Mouse (Mus musculus): ENCODE measurements around the gene Egfl8. TPM values are rescaled to one million over a fixed set of nuclear protein-coding genes. Genes with fewer than 3 reads are reported as not detected.

The Egfl8 gene
- total RNA-seq, 2 experiments from 2014 or later: 4.3 to 8.7 TPM

- peak in 1 of 2 experiments; percentile 76 for DNase-seq (ENCODE audit: low spot score in 2 of 2)
Measured at GRCm38 (mm10) chr17:34629221-34629751, 13.5 kb upstream of the Egfl8 start, which contains the start of gene Prrt1. Gene Prrt1 (plus strand): TSS chr17:34629533.

DNA sequence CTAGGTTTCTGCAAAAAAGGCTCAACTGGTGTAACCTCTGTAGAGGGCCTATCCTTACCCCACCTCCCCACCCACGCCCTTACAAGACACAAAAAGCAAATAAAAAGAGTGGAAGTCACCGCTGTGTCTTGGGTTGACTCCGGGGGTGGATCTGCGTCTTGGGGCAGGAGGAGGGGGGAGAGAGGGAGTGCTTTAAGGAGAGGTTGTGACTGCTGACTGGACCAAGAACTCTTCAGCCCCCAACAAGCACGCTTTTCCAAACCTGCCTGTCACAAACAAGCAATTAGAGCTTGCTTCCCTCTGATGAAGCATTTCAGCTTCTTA is 12.8 kb upstream of the Egfl8 start:
- DNase-seq (ENCODE audit: low spot score in 2 of 2): no peak

DNA sequence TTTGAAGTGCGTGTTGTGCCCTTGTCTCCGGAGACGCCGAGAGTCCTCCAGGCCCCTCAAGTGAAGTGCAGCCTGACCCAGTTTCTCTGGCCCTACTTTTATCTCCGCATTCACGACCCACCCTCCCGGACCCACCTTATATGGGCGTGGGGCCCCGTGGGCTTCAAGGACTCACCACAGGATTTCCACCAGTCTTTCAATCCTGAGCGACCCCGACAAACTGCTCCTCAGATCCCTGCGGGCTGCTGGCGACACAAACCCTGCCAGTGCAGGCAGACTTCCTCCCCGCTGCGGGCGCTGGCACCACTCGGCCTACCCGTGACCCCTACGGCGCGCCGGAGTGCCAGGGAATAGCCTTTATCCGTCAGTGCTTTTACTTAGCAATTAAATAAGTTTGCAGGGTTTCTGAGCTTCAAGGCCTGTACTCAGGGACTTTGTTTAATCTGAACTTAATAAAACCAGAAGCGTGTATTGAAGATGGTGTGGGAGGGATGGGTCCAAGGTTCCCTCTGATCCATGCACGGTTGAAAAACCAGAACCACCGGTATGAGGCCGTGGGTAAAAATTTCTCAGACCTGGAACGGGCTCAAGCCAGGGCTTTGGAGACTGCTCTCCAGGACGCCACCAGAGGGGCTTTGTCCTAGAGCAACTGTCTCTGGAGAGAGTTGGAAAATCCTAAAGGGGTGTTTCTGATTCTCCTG is 12.3 kb upstream of the Egfl8 start, which contains the start of gene Ppt2:
Gene Ppt2, minus strand, starts transcription at position 568 of the 701 bp plus-strand sequence.
- DNase-seq (ENCODE audit: low spot score in 2 of 2): no peak

- DNase-seq (ENCODE audit: low spot score in 2 of 2): peak; percentile 85 to 91
Measured at GRCm38 (mm10) chr17:34627093-34627942, 11.5 kb upstream of the Egfl8 start.

DNA sequence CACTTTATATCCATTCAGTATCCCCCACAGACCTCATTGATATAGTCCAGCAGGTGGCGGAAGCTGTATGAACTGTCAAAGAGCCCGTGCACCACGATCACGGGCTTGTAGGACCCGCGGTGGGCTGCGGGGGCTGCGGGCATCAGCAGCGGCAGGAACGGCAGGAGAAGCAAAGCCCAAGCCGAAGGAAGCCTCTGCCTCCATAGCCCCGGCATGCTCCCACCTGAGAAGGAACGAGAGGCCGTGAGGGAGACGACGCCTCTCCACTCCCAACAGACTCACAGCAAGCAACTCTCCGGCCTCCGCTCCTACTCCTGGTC is 11.0 kb upstream of the Egfl8 start:
- no peak for DNase-seq (ENCODE audit: low spot score in 2 of 2)

DNA sequence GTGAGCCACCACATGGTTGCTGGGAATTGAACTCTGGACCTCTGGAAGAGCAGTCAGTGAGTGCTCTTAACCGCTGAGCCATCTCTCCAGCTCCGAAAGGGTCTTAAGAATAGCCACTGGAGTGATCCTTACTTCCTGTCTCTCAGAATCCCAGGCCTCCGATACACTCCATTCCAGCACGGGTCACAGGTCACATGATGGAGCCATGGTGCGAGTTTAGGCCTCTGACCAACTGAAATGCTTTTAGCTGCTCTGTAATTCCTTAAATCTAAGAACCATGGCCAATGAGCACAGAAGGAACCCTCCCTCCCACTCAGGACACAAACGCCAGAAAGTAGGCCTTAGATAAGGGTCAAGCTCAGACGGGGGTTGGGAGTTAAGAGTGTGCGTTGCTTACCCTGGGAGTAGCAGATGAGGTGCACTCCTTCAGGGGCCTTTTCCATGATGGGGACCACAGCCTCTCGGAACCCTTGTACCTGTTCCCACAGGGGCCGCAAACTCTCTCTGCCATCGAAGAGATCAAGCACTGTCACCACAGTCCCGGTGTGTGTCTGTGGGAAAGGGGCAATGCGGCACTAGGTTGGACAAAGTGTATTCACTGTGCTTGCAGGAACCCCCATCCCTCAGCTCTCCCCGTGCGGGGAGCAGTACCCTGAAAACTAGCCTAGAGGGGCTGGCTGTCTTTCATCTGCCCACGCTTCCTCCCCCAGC is 10.4 kb upstream of the Egfl8 start:
- no peak for DNase-seq (ENCODE audit: low spot score in 2 of 2)

DNA sequence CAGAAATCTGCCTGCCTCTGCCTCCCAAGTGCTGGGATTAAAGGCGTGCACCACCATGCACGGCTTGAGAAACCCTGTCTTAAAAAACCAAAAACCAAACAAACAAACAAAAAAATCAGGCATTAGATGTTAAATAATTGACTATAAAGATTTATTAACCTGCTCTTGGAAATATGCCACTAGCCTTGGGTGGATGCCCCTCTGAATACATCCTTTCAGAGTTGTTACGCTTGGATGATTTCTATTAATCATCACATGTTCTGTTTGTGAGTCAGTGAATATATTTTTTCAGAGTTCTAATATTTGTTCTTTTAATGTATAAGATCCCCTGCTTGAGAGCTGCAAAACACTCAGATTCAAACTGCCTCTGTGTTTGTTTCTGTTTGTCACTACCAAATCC is 9.2 kb upstream of the Egfl8 start:
- no peak for DNase-seq (ENCODE audit: low spot score in 2 of 2)

- no peak for DNase-seq (ENCODE audit: low spot score in 2 of 2)
Measured at GRCm38 (mm10) chr17:34623161-34623560, 7.4 kb upstream of the Egfl8 start.

GRCm38 (mm10) chr17:34621006-34621405 is 5.2 kb upstream of the Egfl8 start:
- no peak for DNase-seq (ENCODE audit: low spot score in 2 of 2)

DNA sequence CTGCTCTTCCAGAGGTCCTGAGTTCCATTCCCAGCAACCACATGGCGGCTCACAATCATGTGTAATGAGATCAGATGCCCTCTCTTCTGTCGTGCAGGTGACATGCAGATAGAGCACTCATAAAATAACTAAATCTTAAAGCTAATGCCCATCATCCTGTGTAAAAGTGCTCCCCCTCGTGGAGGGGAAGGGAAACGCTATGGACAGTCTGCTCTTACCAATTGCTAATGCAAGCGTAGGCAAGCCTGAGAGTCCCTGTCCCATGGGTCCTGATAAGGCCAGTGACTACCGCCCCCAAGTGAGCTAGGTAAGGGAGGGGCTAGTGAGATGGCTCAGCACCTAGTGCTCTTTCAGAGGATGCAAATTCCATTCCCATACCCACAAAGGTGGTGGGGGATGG is 3.2 kb upstream of the Egfl8 start:
- DNase-seq (ENCODE audit: low spot score in 2 of 2): no peak

DNA sequence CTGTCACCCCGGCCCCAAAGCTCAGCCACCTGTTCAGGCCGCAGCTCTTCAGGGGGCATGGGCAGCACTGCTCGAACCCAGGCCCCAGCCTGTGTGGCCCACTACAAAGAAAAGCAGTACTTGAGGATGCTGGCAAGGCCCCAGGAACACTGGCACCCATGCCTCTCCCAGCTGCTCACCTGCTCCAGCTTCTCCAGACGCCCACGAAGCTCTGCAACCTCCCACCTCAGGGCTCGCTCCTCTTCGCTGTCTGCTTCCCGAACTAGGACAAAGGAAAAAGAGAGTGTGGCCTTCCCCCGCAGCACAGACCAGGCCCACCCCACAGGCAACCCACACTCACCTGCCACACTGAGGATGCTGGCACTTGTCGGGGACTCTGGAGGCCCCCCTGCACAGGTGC is 1.9 kb downstream of the Egfl8 start:
- no peak for DNase-seq (ENCODE audit: low spot score in 2 of 2)

DNA sequence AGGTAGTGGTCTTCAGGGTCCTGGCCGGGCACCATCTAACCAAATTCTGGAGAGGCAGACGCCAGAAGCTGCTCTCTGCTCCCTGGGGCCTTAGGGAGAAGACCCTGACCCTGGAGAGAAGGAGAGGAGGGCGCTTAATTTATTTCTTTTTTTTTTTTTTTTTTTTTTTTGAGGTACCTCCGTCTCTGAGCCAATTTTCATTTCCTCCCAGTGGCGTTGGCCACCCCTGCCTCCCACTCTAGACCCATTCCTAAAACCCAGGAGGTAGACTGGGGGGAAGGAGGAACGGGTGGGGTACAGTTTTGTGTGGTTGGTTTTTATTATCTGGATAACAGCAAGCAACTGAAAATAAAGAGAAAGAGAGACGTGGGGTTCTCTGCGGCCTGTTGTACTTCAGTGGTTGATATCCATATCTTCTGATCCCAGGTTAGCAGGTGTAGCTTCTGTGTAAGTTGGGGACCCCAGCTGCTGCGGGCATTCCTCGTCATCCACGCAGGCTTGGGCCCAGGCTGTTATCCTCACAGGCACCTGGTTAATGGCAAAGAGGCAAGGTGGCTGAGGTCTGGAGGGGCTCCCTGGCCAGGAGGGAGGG is 2.6 kb downstream of the Egfl8 start:
- no peak for DNase-seq (ENCODE audit: low spot score in 2 of 2)

GRCm38 (mm10) chr17:34611050-34611449 is 4.7 kb downstream of the Egfl8 start:
- no peak for DNase-seq (ENCODE audit: low spot score in 2 of 2)

- no peak for DNase-seq (ENCODE audit: low spot score in 2 of 2)
Measured at GRCm38 (mm10) chr17:34607997-34608396, 7.8 kb downstream of the Egfl8 start.

- no peak for DNase-seq (ENCODE audit: low spot score in 2 of 2)
Measured at GRCm38 (mm10) chr17:34606186-34607039, 9.4 kb downstream of the Egfl8 start.

- peak; percentile 97 to 98 for DNase-seq (ENCODE audit: low spot score in 2 of 2)
Measured at GRCm38 (mm10) chr17:34605609-34606008, 10.2 kb downstream of the Egfl8 start.

GRCm38 (mm10) chr17:34604511-34605237 is 11.1 kb downstream of the Egfl8 start:
- DNase-seq (ENCODE audit: low spot score in 2 of 2): no peak

DNA sequence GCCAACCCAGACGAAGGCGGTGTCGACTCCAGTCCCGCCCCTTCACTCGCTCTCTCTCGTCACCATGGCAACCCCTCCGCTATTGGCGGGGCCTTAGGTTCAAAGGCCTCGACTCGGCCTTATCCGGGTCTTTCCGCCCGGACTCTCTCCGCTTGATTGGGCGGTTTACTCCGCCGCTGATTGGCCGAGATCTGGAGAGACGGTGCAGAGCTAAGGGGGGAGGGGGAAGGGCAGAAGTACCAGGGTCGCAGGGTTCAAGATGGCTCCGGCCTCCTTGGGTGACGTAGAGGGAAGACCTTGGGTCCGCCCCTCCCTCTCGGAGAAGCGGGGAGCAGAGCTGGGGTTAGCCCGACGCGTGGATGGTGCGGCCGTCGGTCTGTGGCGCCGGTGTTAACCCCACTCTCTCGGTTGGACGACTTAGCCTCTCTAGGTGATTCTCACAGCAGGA is 11.7 kb downstream of the Egfl8 start, which contains the start of gene Agpat1:
Gene Agpat1, plus strand, starts transcription at position 202 of the 448 bp plus-strand sequence.
- peak; percentile 96 to 99 for DNase-seq (ENCODE audit: low spot score in 2 of 2)

DNA sequence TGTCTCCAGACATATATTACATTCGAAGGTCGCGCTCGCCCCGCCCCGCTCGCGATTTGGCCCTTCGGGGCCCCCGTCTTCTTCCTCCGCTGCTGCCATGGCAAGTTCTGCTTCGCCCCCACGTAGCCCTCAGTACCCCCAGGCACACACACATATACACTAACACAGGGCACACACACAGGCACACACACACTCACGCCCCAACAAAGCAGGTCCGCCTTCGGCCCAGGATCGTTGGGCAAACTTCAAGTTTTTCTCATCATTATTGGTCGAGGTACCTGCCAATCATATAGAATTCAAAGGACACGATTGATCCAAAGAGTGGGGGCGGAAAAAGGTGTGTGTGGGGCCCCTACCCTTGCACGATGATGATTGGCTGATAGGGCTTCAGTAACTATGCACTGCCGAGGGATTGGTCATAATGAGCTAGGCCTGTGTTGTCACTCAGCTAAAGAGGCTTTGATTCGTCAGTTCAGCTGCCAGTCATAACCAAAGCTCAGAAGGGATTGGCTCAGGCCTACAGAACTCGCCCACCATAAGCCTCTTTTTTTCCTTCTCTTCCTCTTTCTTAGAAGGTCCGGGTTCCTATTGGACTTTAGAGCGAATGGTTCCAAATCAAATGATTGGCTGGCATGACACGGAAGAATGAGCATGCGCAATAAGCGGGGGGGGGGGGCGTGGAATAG is 12.3 kb downstream of the Egfl8 start, which contains the start of gene Rnf5:
Gene Rnf5, minus strand, starts transcription at position 316 of the 686 bp plus-strand sequence.
- DNase-seq (ENCODE audit: low spot score in 2 of 2): peak; percentile 97 to 100
